Mouse (Mus musculus): Measurements from ENCODE around the gene Efemp2. TPM values are rescaled to one million over a fixed set of nuclear protein-coding genes. Genes with fewer than 3 reads are reported as not detected.
A peak's percentile ranks its signal among the peaks of the same experiment; 100 is the strongest.
"Not testable (repeated sequence)": the region's sequence is repeated elsewhere in the genome, so short reads cannot be mapped to it uniquely, and the experiment has no call there.

Gene Efemp2
- polyA plus RNA-seq, 1 experiment from 2014 or later = 15.8 TPM

GRCm38 (mm10) chr19:5489721-5490120 lies 16.0 kb downstream of the Efemp2 start:
- H3K36me3 ChIP-seq (ENCODE audit: control insufficient read depth, insufficient read depth) = peaks cover 23% of the 10 kb centered on the region
- H3K9me3 ChIP-seq (replicated peaks; ENCODE audit: control insufficient read depth, low read length); H3K27me3 ChIP-seq (ENCODE audit: control insufficient read depth, insufficient read depth, low read depth, low read length); ATAC-seq (ENCODE audit: low read depth): not testable (repeated sequence)
- WGBS (ENCODE audit: insufficient replicate concordance) = 32% methylated on average over 10 of the region's 10 CpGs
- H3K27ac ChIP-seq (ENCODE audit: low read length) = peak overlapping the region; percentile 99
- peak overlapping the region; percentile 96 for H3K4me2 ChIP-seq (ENCODE audit: low read depth, low read length)
- peaks cover 34% of the 10 kb centered on the region for H3K4me1 ChIP-seq (ENCODE audit: control insufficient read depth, low read depth, low read length)
- H3K9ac ChIP-seq (ENCODE audit: low read depth, low read length) = peak overlapping the region; percentile 97; the same call in 1 of the 2 replicates
- peak overlapping the region; percentile 98 for H3K4me3 ChIP-seq (ENCODE audit: low read depth, low read length)

- H3K9ac ChIP-seq (ENCODE audit: low read depth, low read length) = peak within 1 kb of the TSS; percentile 97
- no peaks in the 10 kb centered on the region for H3K9me3 ChIP-seq (replicated peaks; ENCODE audit: control insufficient read depth, low read length)
- peaks cover 28% of the 10 kb centered on the region for H3K36me3 ChIP-seq (ENCODE audit: control insufficient read depth, insufficient read depth)
- H3K4me2 ChIP-seq (ENCODE audit: low read depth, low read length) = peak within 1 kb of the TSS; percentile 96
- peaks cover 34% of the 10 kb centered on the region for H3K4me1 ChIP-seq (ENCODE audit: control insufficient read depth, low read depth, low read length)
- peak within 1 kb of the TSS; percentile 98 for H3K4me3 ChIP-seq (ENCODE audit: low read depth, low read length)
- peak within 1 kb of the TSS; percentile 99 for H3K27ac ChIP-seq (ENCODE audit: low read length)
- WGBS (ENCODE audit: insufficient replicate concordance) = under 1% methylated on average over 61 of the region's 62 CpGs
- peak; percentile 56 for ATAC-seq (ENCODE audit: low read depth)
- H3K27me3 ChIP-seq (ENCODE audit: control insufficient read depth, insufficient read depth, low read depth, low read length) = no peaks in the 10 kb centered on the region
Measured at GRCm38 (mm10) chr19:5490313-5490897, 16.7 kb downstream of the Efemp2 start, which contains the start of gene Cfl1. Cfl1 (plus strand) TSS chr19:5490455.

- H3K36me3 ChIP-seq (ENCODE audit: control insufficient read depth, insufficient read depth) = peaks cover 35% of the 10 kb centered on the region
- peak overlapping the region; percentile 99 for H3K27ac ChIP-seq (ENCODE audit: low read length)
- H3K9me3 ChIP-seq (replicated peaks; ENCODE audit: control insufficient read depth, low read length) = no peaks in the 10 kb centered on the region
- WGBS (ENCODE audit: insufficient replicate concordance) = under 1% methylated on average over 59 of the region's 59 CpGs
- ATAC-seq (ENCODE audit: low read depth) = peak; percentile 35
- H3K4me2 ChIP-seq (ENCODE audit: low read depth, low read length) = peak overlapping the region; percentile 96
- H3K4me1 ChIP-seq (ENCODE audit: control insufficient read depth, low read depth, low read length) = peaks cover 34% of the 10 kb centered on the region
- no peaks in the 10 kb centered on the region for H3K27me3 ChIP-seq (ENCODE audit: control insufficient read depth, insufficient read depth, low read depth, low read length)
- H3K9ac ChIP-seq (ENCODE audit: low read depth, low read length) = peak overlapping the region; percentile 97
- H3K4me3 ChIP-seq (ENCODE audit: low read depth, low read length) = peak overlapping the region; percentile 98
Measured at GRCm38 (mm10) chr19:5490898-5491708, 17.3 kb downstream of the Efemp2 start.

- Histone ChIP-seq H3K4me2 (ENCODE audit: low read depth, low read length) (no peak overlapping the region), H3K4me3 (ENCODE audit: low read depth, low read length) (no peak overlapping the region), H3K4me1 (ENCODE audit: control insufficient read depth, low read depth, low read length) (peaks cover 27% of the 10 kb centered on the region), H3K27ac (ENCODE audit: low read length) (no peak overlapping the region), H3K36me3 (ENCODE audit: control insufficient read depth, insufficient read depth) (peaks cover 49% of the 10 kb centered on the region), H3K9ac (ENCODE audit: low read depth, low read length) (no peak overlapping the region), H3K9me3 (replicated peaks; ENCODE audit: control insufficient read depth, low read length) (no peaks in the 10 kb centered on the region), H3K27me3 (ENCODE audit: control insufficient read depth, insufficient read depth, low read depth, low read length) (no peaks in the 10 kb centered on the region)
- 83% methylated on average over 4 of the region's 4 CpGs for WGBS (ENCODE audit: insufficient replicate concordance)
- no peak for ATAC-seq (ENCODE audit: low read depth)
Measured at GRCm38 (mm10) chr19:5492641-5493040, 18.9 kb downstream of the Efemp2 start.

GRCm38 (mm10) chr19:5493301-5493721 lies 19.6 kb downstream of the Efemp2 start:
- H3K4me2 ChIP-seq (ENCODE audit: low read depth, low read length); H3K4me3 ChIP-seq (ENCODE audit: low read depth, low read length): not testable (repeated sequence)
- peaks cover 53% of the 10 kb centered on the region for H3K36me3 ChIP-seq (ENCODE audit: control insufficient read depth, insufficient read depth)

GRCm38 (mm10) chr19:5494314-5494713 lies 20.6 kb downstream of the Efemp2 start:
- peaks cover 53% of the 10 kb centered on the region for H3K36me3 ChIP-seq (ENCODE audit: control insufficient read depth, insufficient read depth)
- no peak overlapping the region for H3K4me2 ChIP-seq (ENCODE audit: low read depth, low read length)
- ATAC-seq (ENCODE audit: low read depth) = no peak
- H3K27ac ChIP-seq (ENCODE audit: low read length) = no peak overlapping the region
- H3K27me3 ChIP-seq (ENCODE audit: control insufficient read depth, insufficient read depth, low read depth, low read length) = no peaks in the 10 kb centered on the region
- 76% methylated on average over 3 of the region's 3 CpGs for WGBS (ENCODE audit: insufficient replicate concordance)
- no peak overlapping the region for H3K4me3 ChIP-seq (ENCODE audit: low read depth, low read length)
- no peak overlapping the region for H3K9ac ChIP-seq (ENCODE audit: low read depth, low read length)
- H3K9me3 ChIP-seq (replicated peaks; ENCODE audit: control insufficient read depth, low read length) = no peaks in the 10 kb centered on the region
- H3K4me1 ChIP-seq (ENCODE audit: control insufficient read depth, low read depth, low read length) = peaks cover 14% of the 10 kb centered on the region

More at GRCm38 (mm10) chr19:5493301-5493721, 19.6 kb downstream of the Efemp2 start:
- not testable (repeated sequence) for H3K9me3 ChIP-seq (replicated peaks; ENCODE audit: control insufficient read depth, low read length); H3K27me3 ChIP-seq (ENCODE audit: control insufficient read depth, insufficient read depth, low read depth, low read length); ATAC-seq (ENCODE audit: low read depth); H3K9ac ChIP-seq (ENCODE audit: low read depth, low read length); H3K27ac ChIP-seq (ENCODE audit: low read length)
- WGBS (ENCODE audit: insufficient replicate concordance) = 83% methylated on average over 9 of the region's 9 CpGs
- H3K4me1 ChIP-seq (ENCODE audit: control insufficient read depth, low read depth, low read length) = peaks cover 22% of the 10 kb centered on the region

GRCm38 (mm10) chr19:5495353-5496051 lies 21.7 kb downstream of the Efemp2 start:
- ATAC-seq (ENCODE audit: low read depth) = no peak
- H3K9me3 ChIP-seq (replicated peaks; ENCODE audit: control insufficient read depth, low read length) = no peaks in the 10 kb centered on the region
- 84% methylated on average over 12 of the region's 12 CpGs for WGBS (ENCODE audit: insufficient replicate concordance)

GRCm38 (mm10) chr19:5496052-5496370 lies 22.3 kb downstream of the Efemp2 start:
- no peak for ATAC-seq (ENCODE audit: low read depth)
- Histone ChIP-seq H3K27me3 (ENCODE audit: control insufficient read depth, insufficient read depth, low read depth, low read length) (no peaks in the 10 kb centered on the region), H3K9me3 (replicated peaks; ENCODE audit: control insufficient read depth, low read length) (no peaks in the 10 kb centered on the region), H3K27ac (ENCODE audit: low read length) (no peak overlapping the region), H3K4me3 (ENCODE audit: low read depth, low read length) (no peak overlapping the region), H3K4me1 (ENCODE audit: control insufficient read depth, low read depth, low read length) (peaks cover 6% of the 10 kb centered on the region), H3K4me2 (ENCODE audit: low read depth, low read length) (no peak overlapping the region), H3K36me3 (ENCODE audit: control insufficient read depth, insufficient read depth) (peaks cover 53% of the 10 kb centered on the region), H3K9ac (ENCODE audit: low read depth, low read length) (no peak overlapping the region)
- WGBS (ENCODE audit: insufficient replicate concordance) = 90% methylated on average over 16 of the region's 16 CpGs

More at GRCm38 (mm10) chr19:5495353-5496051, 21.7 kb downstream of the Efemp2 start:
- Histone ChIP-seq H3K27me3 (ENCODE audit: control insufficient read depth, insufficient read depth, low read depth, low read length) (no peaks in the 10 kb centered on the region), H3K27ac (ENCODE audit: low read length) (no peak overlapping the region), H3K4me2 (ENCODE audit: low read depth, low read length) (no peak overlapping the region), H3K4me3 (ENCODE audit: low read depth, low read length) (no peak overlapping the region), H3K9ac (ENCODE audit: low read depth, low read length) (no peak overlapping the region), H3K4me1 (ENCODE audit: control insufficient read depth, low read depth, low read length) (peaks cover 6% of the 10 kb centered on the region), H3K36me3 (ENCODE audit: control insufficient read depth, insufficient read depth) (peaks cover 53% of the 10 kb centered on the region)
